Mouse (Mus musculus) liver, embryonic 14.5 days (tissue): ENCODE measurements around the gene Bnc2.

Experiments used
- CTCF ChIP-seq: IDR thresholded peaks from 2 replicates; pipeline ENCODE4 v1.5.1; 2016; ENCODE audit warnings: antibody characterized with exemption, low read depth, control low read depth
- EP300 ChIP-seq: IDR thresholded peaks from 2 replicates; pipeline ENCODE4 v1.6.1; 2016; ENCODE audit warnings: antibody characterized with exemption, low read depth

- TF ChIP-seq CTCF (no peak), EP300 (no peak)
These were observed 221.5 kb downstream of the Bnc2 start for GRCm38 (mm10) chr4:84453586-84453985.
